Mouse (Mus musculus): ENCODE results near the gene Grcc10.

Grcc10 gene

GRCm38 (mm10) chr6:124756652-124757350, 15.6 kb upstream of the Grcc10 start:
- DNase-seq = no peak

GRCm38 (mm10) chr6:124755831-124756595, 14.8 kb upstream of the Grcc10 start, which contains the start of the genes Gm45234 and Atn1:
Gene Gm45234, minus strand, starts transcription at chr6:124756021.
Gene Atn1, minus strand, starts transcription at chr6:124756524.
- DNase-seq = peak; percentile 63

DNA sequence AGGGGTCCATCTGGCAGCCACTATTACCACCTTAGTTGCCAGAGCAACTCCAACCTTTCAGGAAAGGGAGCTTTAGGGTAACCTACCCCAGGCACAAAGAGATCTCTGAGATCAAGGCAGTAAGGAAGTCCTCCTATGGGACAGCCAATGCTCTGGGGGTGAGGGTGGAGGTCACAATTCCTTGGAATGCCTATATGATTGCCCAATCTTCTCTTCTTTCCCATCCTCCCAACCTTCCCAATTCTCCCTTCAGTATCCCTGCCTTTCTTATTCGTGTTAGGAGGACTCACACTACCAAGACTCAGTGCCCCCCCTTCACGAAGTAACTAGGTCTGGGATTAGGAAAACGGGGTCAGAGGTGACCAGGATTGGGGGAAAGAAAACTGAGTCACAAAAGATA, 14.1 kb upstream of the Grcc10 start:
- no peak for DNase-seq

GRCm38 (mm10) chr6:124753861-124754260, 12.7 kb upstream of the Grcc10 start:
- DNase-seq = no peak

GRCm38 (mm10) chr6:124750405-124750804, 9.2 kb upstream of the Grcc10 start:
- no peak for DNase-seq

GRCm38 (mm10) chr6:124746654-124747632, 5.8 kb upstream of the Grcc10 start:
- no peak for DNase-seq

DNA sequence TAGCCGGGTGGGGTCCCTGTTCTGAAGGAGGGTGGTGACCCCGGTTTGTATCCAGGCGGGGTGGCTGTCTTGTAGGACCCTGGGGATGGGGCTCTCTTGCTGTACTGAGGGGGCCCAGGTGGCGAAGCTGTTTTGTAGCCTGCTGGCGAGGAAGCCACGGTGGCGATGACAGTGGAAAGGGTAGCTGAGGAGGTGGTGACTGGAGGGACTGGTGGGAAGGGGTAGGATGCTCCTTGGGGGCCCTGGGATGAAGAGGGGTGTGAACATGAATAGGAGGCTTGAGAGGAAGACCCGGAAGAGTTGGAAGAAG, 5.1 kb upstream of the Grcc10 start:
- DNase-seq = no peak

DNA sequence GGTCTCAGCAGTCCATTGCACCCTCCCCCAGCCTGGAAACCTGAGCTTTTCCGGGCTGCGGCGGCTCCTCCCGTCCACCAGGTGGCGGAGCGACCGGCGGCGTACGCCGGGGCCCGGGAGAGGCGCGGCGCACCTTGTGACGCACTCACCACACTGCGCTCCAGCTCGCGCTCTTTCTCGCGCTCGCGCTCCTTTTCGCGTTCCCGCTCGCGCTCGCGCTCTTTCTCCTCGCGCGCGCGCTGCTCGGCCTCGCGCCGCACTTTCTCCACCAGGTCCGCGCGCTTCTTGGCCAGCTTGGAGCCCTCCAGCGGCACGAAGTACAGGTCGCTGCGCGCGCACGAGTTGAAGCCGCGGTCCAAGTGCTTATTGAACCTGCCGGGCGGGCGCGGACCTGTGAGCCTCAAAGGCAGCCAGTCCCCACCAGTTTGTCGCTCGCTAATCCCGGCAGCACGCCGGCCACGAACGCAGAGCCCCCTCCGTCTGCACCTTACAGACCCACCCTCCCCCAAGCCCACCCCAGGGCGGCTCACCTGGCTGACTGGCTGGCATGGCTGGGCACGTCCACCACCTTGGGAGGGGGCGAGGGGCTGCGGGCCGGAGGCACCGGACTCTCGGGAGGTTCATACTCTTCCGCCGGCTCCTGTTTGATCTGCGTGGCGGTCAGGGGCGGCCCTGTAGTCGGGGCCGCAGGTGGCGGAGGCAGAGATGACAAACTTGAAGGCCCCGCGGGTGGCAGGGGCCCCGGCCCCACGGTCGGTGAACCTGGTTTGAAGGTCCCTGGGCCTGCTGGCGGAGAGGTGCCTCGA, 4.5 kb upstream of the Grcc10 start:
- DNase-seq = peak; percentile 96

GRCm38 (mm10) chr6:124744755-124745321, 3.7 kb upstream of the Grcc10 start:
- peak; percentile 53 for DNase-seq

DNA sequence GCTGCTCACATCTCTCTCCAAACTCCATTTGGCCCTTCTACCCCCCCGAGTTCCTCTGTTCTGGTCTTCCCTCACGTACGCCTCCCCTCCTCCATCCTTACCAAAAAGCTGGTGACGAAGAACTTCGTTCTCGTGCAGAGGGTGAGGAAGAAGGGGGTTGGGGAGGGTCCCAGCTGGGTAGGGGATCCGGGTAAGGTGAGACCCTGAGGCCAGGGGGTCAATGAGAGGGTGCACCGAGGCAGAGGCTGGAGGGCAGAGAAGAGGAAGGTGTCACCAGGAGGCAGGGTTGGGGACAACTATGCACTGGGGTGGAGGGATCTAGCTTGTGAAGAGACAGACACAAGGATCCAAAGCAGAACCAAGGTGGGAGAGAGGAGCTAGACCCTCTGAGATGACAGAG, 2.5 kb upstream of the Grcc10 start:
- no peak for DNase-seq

DNA sequence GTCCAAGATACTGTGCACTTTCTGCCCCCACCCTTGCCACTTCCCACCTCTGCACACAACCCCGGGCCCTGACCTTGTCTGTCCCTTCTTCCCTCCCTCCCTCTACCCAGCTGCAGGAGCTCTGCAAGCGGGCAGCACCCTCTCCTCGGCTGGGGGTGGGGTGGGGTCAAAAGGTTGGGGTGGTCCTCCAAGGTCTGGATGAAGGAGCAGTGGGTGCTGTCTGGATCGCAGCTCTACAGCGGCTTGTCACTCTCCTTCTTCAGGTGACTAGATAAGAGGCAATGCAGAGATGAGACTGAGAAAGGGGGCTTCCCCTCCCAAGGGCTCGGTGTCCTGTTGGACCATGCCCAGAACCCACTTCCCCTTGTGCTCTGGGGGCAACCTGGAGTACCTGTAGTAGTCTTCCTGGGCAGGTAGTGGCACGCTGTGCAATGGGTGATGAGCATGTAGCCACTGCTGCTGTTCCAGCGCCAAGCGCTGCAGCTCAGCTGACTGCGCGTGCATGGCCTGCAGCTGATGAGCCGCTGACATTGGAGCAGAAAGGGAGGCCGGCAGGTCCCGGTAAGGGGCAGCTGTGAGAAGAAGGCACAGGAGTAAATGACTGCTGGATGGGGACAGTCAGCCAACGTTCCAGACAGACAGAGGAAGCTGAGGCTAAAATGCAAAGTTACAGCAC, 1.8 kb upstream of the Grcc10 start:
- DNase-seq = no peak

DNA sequence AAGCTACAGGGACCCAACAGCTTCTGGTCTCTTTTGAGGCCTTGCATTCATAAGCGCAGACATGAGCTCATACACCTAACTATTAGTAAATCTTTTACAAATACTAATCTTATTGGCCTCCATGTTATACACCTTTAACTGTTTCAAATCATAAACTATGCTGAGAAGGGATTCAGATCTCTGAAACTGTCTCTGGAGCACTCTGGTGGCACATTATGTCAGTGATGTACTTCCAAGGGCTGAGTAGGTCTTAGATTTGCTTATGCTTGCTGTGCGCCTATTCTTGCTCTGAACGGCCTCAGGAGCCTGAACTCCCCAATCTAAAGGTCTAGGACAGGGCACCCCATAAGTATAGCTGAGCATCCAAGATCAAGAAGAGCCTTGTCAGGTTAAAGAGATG, 668 bp upstream of the Grcc10 start:
- no peak for DNase-seq

DNA sequence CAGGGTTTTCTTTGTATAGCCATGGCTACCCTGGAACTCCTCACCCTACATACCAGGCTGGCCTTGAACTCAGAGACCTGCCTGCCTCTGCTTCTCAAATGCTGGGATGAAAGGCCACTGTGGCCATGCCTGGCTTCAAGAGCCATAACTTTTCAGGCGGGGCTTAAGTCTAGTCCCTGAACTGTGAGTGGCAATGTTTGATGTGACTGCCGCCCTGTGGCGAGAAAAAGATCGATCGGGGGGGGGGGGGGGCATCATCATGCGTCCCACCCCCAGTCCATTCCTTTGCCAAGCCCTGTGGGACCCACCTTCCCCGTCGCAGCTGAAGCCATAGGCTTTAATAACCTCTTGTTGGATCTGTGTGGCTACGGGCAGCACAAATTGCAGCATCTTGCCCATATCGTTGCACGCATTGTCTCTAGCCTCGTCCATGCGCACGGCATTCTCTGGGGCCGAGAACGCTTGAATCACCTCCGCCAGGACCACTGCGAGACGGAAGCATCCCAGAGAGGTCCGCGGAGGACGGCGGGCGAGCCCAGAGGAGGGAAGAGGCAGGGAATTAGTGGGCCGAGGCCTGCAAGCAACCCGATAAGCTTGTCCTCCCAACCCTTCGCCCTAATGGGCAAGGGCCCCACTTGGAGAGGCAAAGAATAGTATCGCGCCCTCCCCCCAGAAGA, 825 bp downstream of the Grcc10 start:
- DNase-seq = no peak

GRCm38 (mm10) chr6:124739231-124739796, 1.9 kb downstream of the Grcc10 start:
- DNase-seq = peak; percentile 41

GRCm38 (mm10) chr6:124738511-124739023, 2.6 kb downstream of the Grcc10 start, which contains the start of gene Ptpn6:
Gene Ptpn6, minus strand, starts transcription at chr6:124738714.
- DNase-seq = peak; percentile 71

- DNase-seq = no peak
Observed at GRCm38 (mm10) chr6:124737040-124737439, 4.1 kb downstream of the Grcc10 start.

DNA sequence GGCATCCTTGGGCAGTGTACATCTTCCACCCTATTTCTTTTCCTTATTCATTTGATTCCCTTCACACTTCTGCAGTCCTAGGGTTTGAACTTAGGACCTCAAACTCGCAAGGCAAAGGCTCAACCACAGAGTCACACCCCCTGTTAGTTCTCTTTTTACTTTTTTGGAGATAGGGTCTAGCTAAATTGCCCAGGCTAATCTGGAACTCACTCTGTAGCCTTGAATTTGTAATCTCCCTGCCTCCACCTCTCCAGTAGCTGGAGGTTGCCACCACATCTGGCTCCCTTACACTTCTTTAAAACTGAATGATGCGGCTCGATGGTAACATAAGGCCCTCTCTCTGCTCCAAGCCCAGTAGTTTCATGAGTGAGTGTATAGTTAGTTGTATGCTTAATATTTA, 6.8 kb downstream of the Grcc10 start:
- DNase-seq = no peak

GRCm38 (mm10) chr6:124732476-124733370, 8.5 kb downstream of the Grcc10 start:
- DNase-seq = peak; percentile 84

DNA sequence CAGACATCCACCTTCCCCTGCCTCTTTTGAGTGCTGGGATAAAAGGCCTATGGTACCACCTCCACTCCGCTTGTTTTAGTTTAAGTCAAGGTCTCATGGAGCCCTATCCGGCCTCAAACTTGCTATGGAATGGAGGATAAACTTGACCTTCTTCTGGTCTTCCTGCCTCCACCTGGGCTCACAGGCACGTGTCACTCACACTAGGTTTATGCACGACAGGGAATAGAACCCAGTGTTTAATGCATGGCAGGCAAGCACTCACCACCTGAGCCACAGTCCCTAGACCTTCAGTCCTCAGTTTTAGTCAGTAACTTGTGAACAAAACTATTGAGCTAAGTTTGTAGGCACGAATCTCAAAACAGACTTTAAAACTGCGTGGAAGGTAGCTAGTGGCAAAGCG, 10.1 kb downstream of the Grcc10 start:
- DNase-seq = no peak
